Mouse (Mus musculus) R1 (cell line): ENCODE measurements at regions not wholly inside any gene's neighbourhood (a gene's known extent, or its start where the extent isn't known, plus 50 kb on each side); places are given as distances from the start of the nearest gene placed in this dataset.

ENCODE experiments used
- DNase-seq: peaks from one replicate; pipeline ENCODE4 v3.0.0-alpha.2; 2018; ENCODE audit warnings: low read depth, low spot score

GRCm38 (mm10) chr7:68579666-68580065, 169.4 kb downstream of the Arrdc4 start:
- peak; percentile 80 for DNase-seq

- no peak for DNase-seq
Measured at GRCm38 (mm10) chr7:68579216-68579615, 169.8 kb downstream of the Arrdc4 start.

- no peak for DNase-seq
Measured at GRCm38 (mm10) chr7:68571315-68571714, 177.7 kb downstream of the Arrdc4 start.

- DNase-seq, result no peak
Measured at GRCm38 (mm10) chr7:68568127-68568510, 180.9 kb downstream of the Arrdc4 start.

GRCm38 (mm10) chr7:68567452-68568126, 181.5 kb downstream of the Arrdc4 start:
- no peak for DNase-seq

- no peak for DNase-seq
Measured at GRCm38 (mm10) chr7:68559440-68560343, 189.3 kb downstream of the Arrdc4 start.

- DNase-seq, result no peak
Measured at GRCm38 (mm10) chr7:68550330-68550729, 198.7 kb downstream of the Arrdc4 start.

- peak; percentile 30 for DNase-seq
Measured at GRCm38 (mm10) chr7:68548176-68548575, 200.9 kb downstream of the Arrdc4 start.

GRCm38 (mm10) chr7:68544136-68544535, 204.9 kb downstream of the Arrdc4 start:
- no peak for DNase-seq

- DNase-seq, result no peak
Measured at GRCm38 (mm10) chr7:68509096-68509495, 235.5 kb downstream of the Fam169b start.

GRCm38 (mm10) chr7:68491143-68491810, 217.6 kb downstream of the Fam169b start:
- DNase-seq, result no peak

- DNase-seq, result no peak
Measured at GRCm38 (mm10) chr7:68486676-68487075, 213.0 kb downstream of the Fam169b start.

- DNase-seq, result no peak
Measured at GRCm38 (mm10) chr7:68482553-68482952, 208.9 kb downstream of the Fam169b start.

GRCm38 (mm10) chr7:68480770-68481169, 207.1 kb downstream of the Fam169b start:
- DNase-seq, result peak; percentile 79

- peak; percentile 24 for DNase-seq
Measured at GRCm38 (mm10) chr7:68480336-68480735, 206.7 kb downstream of the Fam169b start.

GRCm38 (mm10) chr7:68478044-68478443, 204.4 kb downstream of the Fam169b start:
- peak; percentile 13 for DNase-seq

GRCm38 (mm10) chr7:68472800-68473199, 199.2 kb downstream of the Fam169b start:
- no peak for DNase-seq

- DNase-seq, result no peak
Measured at GRCm38 (mm10) chr7:68470983-68471382, 197.3 kb downstream of the Fam169b start.

- DNase-seq, result no peak
Measured at GRCm38 (mm10) chr7:68468574-68468973, 194.9 kb downstream of the Fam169b start.

- DNase-seq, result no peak
Measured at GRCm38 (mm10) chr7:68457842-68458241, 184.2 kb downstream of the Fam169b start.

GRCm38 (mm10) chr7:68455451-68455850, 181.8 kb downstream of the Fam169b start:
- DNase-seq, result no peak

GRCm38 (mm10) chr7:68453028-68453692, 179.5 kb downstream of the Fam169b start:
- no peak for DNase-seq
